Mouse (Mus musculus) heart, embryonic 16.5 days (tissue): Measurements from ENCODE around the gene Uqcrc1. TPM values are rescaled to one million over a fixed set of nuclear protein-coding genes. Genes with fewer than 3 reads are reported as not detected.

ENCODE experiments used
- ATAC-seq: fragments of 200-750 bp; cut with Nextera tagmentation; replicated peaks from 2 replicates; pipeline ENCODE4 v1.8.0; 2017; ENCODE audit warnings: moderate number of reproducible peaks; ENCODE audit not compliant: insufficient read depth, low FRiP score; ENCODE audit errors: extremely low read depth
- H3K27ac ChIP-seq: fragments of 300-500 bp; sonication (generic); 2 replicates; pipeline ENCODE4 v1.5.1; 2014; ENCODE audit warnings: mild to moderate bottlenecking, low read length, control low read depth, moderate library complexity
- H3K27me3 ChIP-seq: fragments of 300-500 bp; sonication (generic); 2 replicates; pipeline ENCODE4 v1.6.1; 2014; ENCODE audit warnings: low read length, mixed read lengths; ENCODE audit not compliant: control insufficient read depth, insufficient read depth
- H3K36me3 ChIP-seq: fragments of 300-500 bp; sonication (generic); 2 replicates; pipeline ENCODE4 v1.6.1; 2014; ENCODE audit not compliant: control insufficient read depth, insufficient read depth
- H3K4me1 ChIP-seq: fragments of 300-500 bp; sonication (generic); 2 replicates; pipeline ENCODE4 v1.6.1; 2014; ENCODE audit warnings: low read length, mixed read lengths; ENCODE audit not compliant: control insufficient read depth, insufficient read depth
- H3K4me2 ChIP-seq: fragments of 300-500 bp; sonication (generic); 2 replicates; pipeline ENCODE4 v1.6.1; 2014; ENCODE audit warnings: low read depth, mild to moderate bottlenecking, control low read depth, low read length
- H3K4me3 ChIP-seq: fragments of 300-500 bp; sonication (generic); 2 replicates; pipeline ENCODE4 v1.5.1; 2014; ENCODE audit warnings: mild to moderate bottlenecking, control low read depth, low read length
- H3K9ac ChIP-seq: fragments of 300-500 bp; sonication (generic); 2 replicates; pipeline ENCODE4 v1.6.1; 2014; ENCODE audit warnings: low read length, control low read depth
- H3K9me3 ChIP-seq: fragments of 300-500 bp; sonication (generic); replicated peaks from 2 replicates; pipeline ENCODE4 v1.6.1; 2016; ENCODE audit warnings: low read length; ENCODE audit not compliant: control insufficient read depth
- WGBS: fragments of 180-500 bp; shearing (Covaris S2); extraction: QIAGEN DNeasy Blood & Tissue Kit; methylation state at CpG from one replicate; pipeline ENCODE4 v1.1.7; 2014; 5-methylcytosine and 5-hydroxymethylcytosine counted together
- polyA plus RNA-seq: library from polyadenylated mRNA; unstranded; fragments of >200 nt; fragmentation: Nextera tagmentation; extraction: Ambion mirVana; gene quantifications from 2 replicates; pipeline ENCODE4 v1.2.1, GENCODE M21; 2015

Uqcrc1 gene
- 1,117 and 1,144 TPM in 2 replicates for polyA plus RNA-seq

DNA sequence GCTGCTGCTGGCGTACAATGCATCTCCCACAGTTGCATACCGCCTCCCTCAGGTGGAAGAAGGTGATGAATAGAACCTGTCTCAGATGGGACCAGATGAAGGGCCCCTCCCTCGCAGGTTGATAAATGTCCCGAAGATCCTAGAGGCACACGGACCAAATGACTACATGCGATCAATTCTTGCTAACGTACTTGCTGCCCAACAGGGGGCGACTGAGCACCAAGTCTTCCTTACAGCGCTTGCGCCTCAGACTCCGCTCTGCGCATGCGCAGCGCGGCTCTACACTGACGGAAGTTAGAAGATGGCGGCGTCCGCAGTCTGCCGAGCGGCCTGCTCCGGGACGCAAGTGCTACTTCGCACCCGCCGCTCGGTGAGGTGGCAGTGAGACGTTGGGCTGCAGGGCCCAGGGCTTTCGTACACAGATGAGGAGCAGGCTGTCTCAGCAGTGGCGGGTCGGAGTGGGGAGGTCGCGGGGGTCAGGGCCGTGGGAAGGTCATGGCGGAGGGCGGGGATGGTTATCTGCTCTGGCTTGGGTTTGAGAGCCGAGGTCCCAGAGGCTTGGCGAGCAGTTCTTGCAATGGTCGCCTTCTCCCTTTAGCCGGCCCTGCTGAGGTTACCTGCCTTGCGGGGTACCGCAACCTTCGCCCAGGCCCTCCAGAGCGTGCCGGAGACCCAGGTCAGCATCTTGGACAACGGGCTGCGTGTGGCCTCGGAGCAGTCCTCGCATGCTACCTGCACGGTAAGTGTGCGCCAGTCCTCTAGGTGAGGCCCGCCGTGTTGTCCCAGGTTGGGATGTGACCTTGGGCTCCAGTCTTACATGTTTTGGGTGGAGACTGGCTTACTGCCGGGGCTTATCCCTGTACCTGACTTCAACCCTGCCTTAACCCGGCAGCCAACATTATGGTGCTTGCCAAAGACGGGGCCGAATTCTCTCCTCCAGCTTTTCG, at the start of gene Uqcrc1:
TSS of gene Uqcrc1 (plus strand) at position 216 of the 947 bp plus-strand sequence.
- peak; percentile 90 for ATAC-seq
- Histone ChIP-seq H3K4me2 (peak within 1 kb of the TSS; percentile 80), H3K36me3 (peaks cover 33% of the 10 kb centered on the region), H3K9ac (peak within 1 kb of the TSS; percentile 98), H3K4me3 (peak within 1 kb of the TSS; percentile 90), H3K4me1 (peaks cover 8% of the 10 kb centered on the region), H3K9me3 (peaks cover 2% of the 10 kb centered on the region; the same call in 1 of the 2 replicates), H3K27ac (peak within 1 kb of the TSS; percentile 83), H3K27me3 (no peaks in the 10 kb centered on the region)
- WGBS = under 1% methylated on average over 58 of the region's 58 CpGs

DNA sequence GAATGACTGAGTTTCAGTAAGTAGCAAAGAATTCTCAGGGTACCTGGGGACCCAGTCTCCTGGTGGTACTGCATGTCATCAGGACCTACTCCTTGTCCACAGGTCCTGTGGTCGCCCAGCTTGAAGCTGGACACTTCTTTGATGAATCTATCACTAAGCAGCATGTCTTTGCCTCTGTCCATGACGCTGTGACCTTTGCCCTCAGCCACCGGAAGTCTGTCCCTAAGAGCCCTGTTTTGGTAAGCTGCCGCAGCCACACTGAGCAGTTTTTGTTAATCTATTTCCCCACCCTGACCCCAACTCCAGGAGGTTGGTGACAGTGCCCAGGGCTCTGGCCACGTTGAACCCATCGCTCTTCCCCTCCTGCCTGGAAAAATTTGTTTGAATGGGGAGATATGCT, 24.1 kb upstream of the Uqcrc1 start:
- Histone ChIP-seq H3K36me3 (no peaks in the 10 kb centered on the region), H3K27me3 (no peaks in the 10 kb centered on the region), H3K9me3 (no peaks in the 10 kb centered on the region), H3K27ac (no peak overlapping the region), H3K4me2 (no peak overlapping the region), H3K9ac (no peak overlapping the region), H3K4me1 (no peaks in the 10 kb centered on the region), H3K4me3 (no peak overlapping the region)
- no peak for ATAC-seq
- 71% methylated on average over 6 of the region's 6 CpGs for WGBS

- Histone ChIP-seq H3K9ac (no peak overlapping the region), H3K9me3 (no peaks in the 10 kb centered on the region), H3K4me1 (no peaks in the 10 kb centered on the region), H3K27ac (no peak overlapping the region), H3K27me3 (no peaks in the 10 kb centered on the region), H3K4me2 (no peak overlapping the region), H3K36me3 (no peaks in the 10 kb centered on the region), H3K4me3 (no peak overlapping the region)
- ATAC-seq = no peak
- WGBS = 86% methylated on average over 7 of the region's 7 CpGs
Measured at GRCm38 (mm10) chr9:108913161-108913560, 23.3 kb upstream of the Uqcrc1 start.

- no peaks in the 10 kb centered on the region for H3K36me3 ChIP-seq
- 71% methylated on average over 10 of the region's 10 CpGs for WGBS
- H3K9me3 ChIP-seq = no peaks in the 10 kb centered on the region
- no peaks in the 10 kb centered on the region for H3K4me1 ChIP-seq
- no peak for ATAC-seq
- no peak overlapping the region for H3K4me2 ChIP-seq
- H3K4me3 ChIP-seq = no peak overlapping the region
- H3K9ac ChIP-seq = no peak overlapping the region
- H3K27me3 ChIP-seq = no peaks in the 10 kb centered on the region
- H3K27ac ChIP-seq = no peak overlapping the region
Measured at GRCm38 (mm10) chr9:108913621-108914020, 22.8 kb upstream of the Uqcrc1 start.

DNA sequence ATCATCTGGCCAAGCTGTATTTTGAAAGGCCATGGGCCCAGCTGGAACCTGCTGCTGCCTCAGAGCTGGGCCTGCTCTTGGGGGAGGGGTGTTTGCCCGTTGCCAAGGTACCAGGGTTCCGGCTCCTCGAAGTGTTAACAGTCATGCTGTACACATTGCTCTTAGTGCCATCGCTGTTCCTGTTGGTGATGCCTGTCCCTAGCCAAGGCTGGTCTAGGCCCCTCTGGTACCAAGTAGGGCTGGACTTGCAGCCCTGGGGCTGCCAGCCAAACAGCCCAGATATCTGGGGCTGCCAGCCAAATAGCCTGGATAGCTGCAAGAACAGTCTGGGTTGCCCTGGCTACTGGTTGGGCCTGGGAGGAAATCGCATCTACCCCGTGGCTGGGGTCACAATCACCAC, 21.9 kb upstream of the Uqcrc1 start, which contains the start of gene Tmem89:
TSS of gene Tmem89 (plus strand) at position 129 of the 400 bp plus-strand sequence.
- Histone ChIP-seq H3K4me2 (no peak within 1 kb of the TSS), H3K9ac (no peak within 1 kb of the TSS), H3K36me3 (no peaks in the 10 kb centered on the region), H3K9me3 (no peaks in the 10 kb centered on the region), H3K4me3 (no peak within 1 kb of the TSS), H3K27me3 (no peaks in the 10 kb centered on the region), H3K4me1 (no peaks in the 10 kb centered on the region), H3K27ac (no peak within 1 kb of the TSS)
- ATAC-seq = no peak
- 62% methylated on average over 6 of the region's 6 CpGs for WGBS

DNA sequence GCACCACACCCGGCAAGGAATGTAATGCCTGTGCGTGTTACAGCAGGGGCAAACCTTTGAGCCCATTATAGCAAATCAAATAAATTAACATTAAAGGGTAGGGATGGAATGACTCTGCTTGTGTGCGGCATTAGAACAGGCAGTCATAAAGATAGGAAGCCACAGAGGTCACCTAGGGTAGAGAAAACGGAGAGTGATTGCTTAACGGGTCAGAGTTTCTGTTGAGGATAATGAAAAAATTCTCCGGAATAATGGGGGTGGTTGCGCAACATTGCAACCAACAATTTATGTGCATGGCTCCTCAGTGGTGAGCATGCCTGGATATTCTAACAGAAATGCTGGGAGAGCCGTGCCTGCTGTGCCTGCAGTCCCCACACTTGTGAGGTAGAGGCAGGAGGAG, 10.5 kb upstream of the Uqcrc1 start:
- Histone ChIP-seq H3K27ac (no peak overlapping the region), H3K36me3 (no peaks in the 10 kb centered on the region), H3K9me3 (no peaks in the 10 kb centered on the region), H3K27me3 (peaks cover 2% of the 10 kb centered on the region; the same call in 1 of the 2 replicates), H3K4me2 (no peak overlapping the region), H3K9ac (no peak overlapping the region), H3K4me1 (no peaks in the 10 kb centered on the region), H3K4me3 (no peak overlapping the region)
- WGBS = 69% methylated on average over 8 of the region's 8 CpGs
- ATAC-seq = no peak

DNA sequence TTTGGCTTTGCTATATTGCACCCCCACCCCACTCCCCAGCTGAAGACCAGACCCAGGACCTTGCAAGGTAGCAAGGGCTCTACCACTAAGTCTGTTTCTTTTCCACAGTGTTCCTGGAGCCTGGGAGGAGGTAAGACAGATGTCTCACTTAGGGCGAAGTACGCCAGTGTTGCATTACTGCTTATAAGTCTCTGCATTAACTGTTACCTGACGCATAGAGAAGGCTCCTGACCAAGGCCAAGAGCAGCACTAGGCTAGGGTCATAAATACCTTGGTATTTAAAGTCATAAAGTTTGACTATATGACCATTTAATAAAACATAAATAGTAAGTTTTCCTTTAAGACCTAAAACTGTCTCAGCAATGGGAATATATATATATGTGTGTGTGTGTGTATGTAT, 8.0 kb upstream of the Uqcrc1 start:
- Histone ChIP-seq H3K9ac (no peak overlapping the region), H3K4me1 (no peaks in the 10 kb centered on the region), H3K27ac (no peak overlapping the region), H3K27me3 (peaks cover 2% of the 10 kb centered on the region; the same call in 1 of the 2 replicates), H3K4me3 (no peak overlapping the region), H3K9me3 (peaks cover 2% of the 10 kb centered on the region; the same call in 1 of the 2 replicates), H3K4me2 (no peak overlapping the region), H3K36me3 (no peaks in the 10 kb centered on the region)
- 79% methylated on average over 3 of the region's 3 CpGs for WGBS
- no peak for ATAC-seq

- ATAC-seq = no peak
- Histone ChIP-seq H3K4me2 (peak overlapping the region; percentile 42; the same call in 1 of the 2 replicates), H3K36me3 (peaks cover 29% of the 10 kb centered on the region), H3K27ac (no peak overlapping the region), H3K27me3 (no peaks in the 10 kb centered on the region), H3K4me3 (peak overlapping the region; percentile 90; the same call in 1 of the 2 replicates), H3K4me1 (peaks cover 8% of the 10 kb centered on the region), H3K9ac (no peak overlapping the region), H3K9me3 (peaks cover 2% of the 10 kb centered on the region; the same call in 1 of the 2 replicates)
- WGBS = 10% methylated on average over 3 of the region's 3 CpGs
Measured at GRCm38 (mm10) chr9:108935991-108936390, 442 bp upstream of the Uqcrc1 start.

- H3K9me3 ChIP-seq = no peaks in the 10 kb centered on the region
- no peak overlapping the region for H3K4me2 ChIP-seq
- peaks cover 76% of the 10 kb centered on the region for H3K36me3 ChIP-seq
- WGBS = 74% methylated on average over 9 of the region's 9 CpGs
- no peak for ATAC-seq
- no peak overlapping the region for H3K4me3 ChIP-seq
- H3K4me1 ChIP-seq = peaks cover 18% of the 10 kb centered on the region
- H3K27me3 ChIP-seq = no peaks in the 10 kb centered on the region
- H3K9ac ChIP-seq = no peak overlapping the region
- H3K27ac ChIP-seq = no peak overlapping the region
Measured at GRCm38 (mm10) chr9:108945111-108945510, 8.7 kb downstream of the Uqcrc1 start.
